Mouse (Mus musculus) T-helper 2 cell (primary cell): ENCODE data around the gene Tada2b.

Experiments
- in situ Hi-C: fragments of 300-600 bp; cut with MboI, MseI; formaldehyde crosslinking; loops from one replicate; pipeline ENCODE4 v1.15.1; 2025; ENCODE audit warnings: high pct_unique_total_duplicates

The Tada2b gene

GRCm38 (mm10) chr5:36446166-36446890, 37.8 kb downstream of the Tada2b start:
- in situ Hi-C loops, result no loop called here

GRCm38 (mm10) chr5:36445028-36445427, 39.1 kb downstream of the Tada2b start:
- in situ Hi-C loops, result no loop called here

GRCm38 (mm10) chr5:36444611-36445010, 39.5 kb downstream of the Tada2b start:
- in situ Hi-C loops, result no loop called here

- in situ Hi-C loops, result no loop called here
These were observed 43.3 kb downstream of the Tada2b start for GRCm38 (mm10) chr5:36440741-36441140.

GRCm38 (mm10) chr5:36436858-36437257, 47.2 kb downstream of the Tada2b start:
- in situ Hi-C loops, result no loop called here

GRCm38 (mm10) chr5:36434398-36434967, 49.6 kb downstream of the Tada2b start:
- in situ Hi-C loops, result no loop called here

- in situ Hi-C loops, result no loop called here
These were observed 52.4 kb downstream of the Tada2b start for GRCm38 (mm10) chr5:36431711-36432110.

GRCm38 (mm10) chr5:36429551-36429950, 54.5 kb downstream of the Tada2b start:
- in situ Hi-C loops, result loop anchor here (10.0 kb wide), 1 partner anchor 1955 kb away; no protein-coding TSS in a partner anchor

GRCm38 (mm10) chr5:36427831-36428230, 56.3 kb downstream of the Tada2b start:
- in situ Hi-C loops, result loop anchor here (10.0 kb wide), 1 partner anchor 1953 kb away; no protein-coding TSS in a partner anchor

- in situ Hi-C loops, result loop anchor here (10.0 kb wide), 1 partner anchor 1952 kb away; no protein-coding TSS in a partner anchor
These were observed 57.7 kb downstream of the Tada2b start for GRCm38 (mm10) chr5:36426404-36426803.

- in situ Hi-C loops, result loop anchor here (10.0 kb wide), 1 partner anchor 1950 kb away; no protein-coding TSS in a partner anchor
These were observed 59.4 kb downstream of the Tada2b start for GRCm38 (mm10) chr5:36424676-36425075.
